Mouse (Mus musculus) WW6 (cell line): ENCODE measurements around the gene Cbl.

Experiments
- DNase-seq: peaks from one replicate; pipeline ENCODE4 v3.0.0-alpha.2; 2013; ENCODE audit warnings: low read depth, low spot score

Gene Cbl

GRCm38 (mm10) chr9:44233802-44234478 is at the start of gene Cbl:
Cbl (minus strand) TSS chr9:44234049.
- DNase-seq: peak; percentile 94

DNA sequence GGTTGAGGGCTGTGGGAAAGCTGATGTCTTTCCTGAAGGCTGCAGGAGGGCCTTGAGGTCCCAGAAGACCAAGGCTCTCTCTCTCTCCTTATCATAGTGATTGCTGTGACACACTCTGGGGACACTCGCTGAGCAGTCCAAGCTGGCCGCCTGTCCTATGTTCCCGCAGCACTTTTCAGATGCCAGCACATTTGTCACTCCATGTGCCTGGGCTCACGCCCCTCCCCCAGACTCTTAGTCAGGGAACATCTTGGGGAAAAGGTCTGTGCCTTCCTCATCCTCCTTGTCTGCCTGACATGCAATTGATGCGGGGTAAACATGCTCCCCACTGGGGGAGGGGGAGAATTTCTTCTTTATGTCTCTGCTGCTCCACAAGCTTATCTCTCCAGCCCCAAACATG is 49.3 kb upstream of the Cbl start:
- no peak for DNase-seq

DNA sequence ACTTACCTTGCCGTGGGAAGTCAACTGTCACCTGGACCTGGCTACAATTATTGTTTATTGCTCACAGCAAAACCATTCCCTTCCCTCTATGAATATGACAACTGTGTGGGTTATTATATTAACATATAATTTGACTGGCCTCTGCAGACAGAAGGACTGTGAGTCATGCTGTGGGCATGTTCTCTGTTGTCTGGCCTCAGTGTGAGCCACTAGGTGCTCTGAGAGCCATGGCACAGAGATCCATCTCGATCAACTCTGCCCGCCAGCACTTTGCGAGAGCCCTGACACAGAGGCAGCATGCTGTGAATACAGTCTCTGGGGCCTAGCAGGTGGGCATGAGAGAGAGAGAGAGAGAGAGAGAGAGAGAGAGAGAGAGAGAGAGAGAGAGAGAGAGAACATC is 36.1 kb upstream of the Cbl start:
- DNase-seq: no peak

DNA sequence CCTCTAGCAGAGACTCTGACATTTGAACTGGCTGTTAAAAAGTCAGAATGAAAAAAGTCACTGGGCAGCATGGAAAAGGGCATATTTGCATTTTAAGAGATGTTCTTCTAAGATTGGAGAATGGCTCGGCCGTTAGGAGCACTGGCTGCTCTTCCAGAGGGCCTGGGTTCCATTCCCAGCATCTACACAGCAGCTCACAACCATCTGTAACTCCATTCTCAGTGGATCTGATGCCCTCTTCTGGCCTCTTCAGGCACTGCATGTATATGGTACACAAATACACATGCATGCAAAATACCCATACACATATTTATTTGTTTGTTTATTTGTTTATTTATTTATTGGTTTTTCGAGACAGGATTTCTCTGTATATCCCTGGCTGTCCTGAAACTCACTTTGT is 35.2 kb upstream of the Cbl start:
- no peak for DNase-seq

GRCm38 (mm10) chr9:44268432-44268831 is 34.6 kb upstream of the Cbl start, which contains the start of gene Nlrx1:
Nlrx1 (minus strand) TSS chr9:44268599.
- DNase-seq: no peak

GRCm38 (mm10) chr9:44268027-44268360 is 34.1 kb upstream of the Cbl start:
- peak; percentile 63 for DNase-seq

DNA sequence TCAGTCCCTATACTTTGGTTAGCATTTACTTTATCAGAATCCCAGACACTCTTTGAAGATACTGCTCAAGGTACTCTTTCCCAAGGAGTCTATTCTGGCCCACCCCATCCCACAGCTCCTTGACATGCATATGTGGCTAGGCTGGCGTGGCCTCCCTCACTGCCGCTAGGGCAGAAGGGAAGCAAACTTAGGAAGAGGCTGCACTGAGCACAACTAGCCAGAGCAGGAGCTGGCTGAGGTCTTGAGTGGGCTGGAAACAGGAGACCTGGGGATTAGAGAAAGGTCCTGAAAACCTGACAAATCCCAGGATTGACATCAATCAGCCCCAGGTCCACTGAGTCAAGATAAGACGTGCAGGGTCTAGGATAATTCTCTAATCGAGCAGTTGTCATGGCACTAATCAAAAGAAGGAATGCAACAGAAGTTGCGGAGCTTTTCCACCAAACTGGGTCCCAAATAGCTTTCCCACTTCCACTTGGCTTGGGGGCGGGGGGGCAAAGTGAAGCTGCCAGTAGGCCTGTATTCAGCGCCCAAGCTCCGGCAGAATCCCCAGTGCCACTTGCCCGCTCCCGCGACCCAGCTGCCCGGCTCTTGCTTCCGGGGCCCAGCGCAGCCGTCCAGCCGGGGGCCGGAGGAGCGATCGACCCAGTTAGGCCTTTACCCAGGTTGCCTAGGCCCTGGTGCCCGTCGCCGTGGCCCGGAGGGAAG is 33.6 kb upstream of the Cbl start:
- DNase-seq: no peak

- no peak for DNase-seq
These were observed 32.8 kb upstream of the Cbl start for GRCm38 (mm10) chr9:44266478-44267226.

DNA sequence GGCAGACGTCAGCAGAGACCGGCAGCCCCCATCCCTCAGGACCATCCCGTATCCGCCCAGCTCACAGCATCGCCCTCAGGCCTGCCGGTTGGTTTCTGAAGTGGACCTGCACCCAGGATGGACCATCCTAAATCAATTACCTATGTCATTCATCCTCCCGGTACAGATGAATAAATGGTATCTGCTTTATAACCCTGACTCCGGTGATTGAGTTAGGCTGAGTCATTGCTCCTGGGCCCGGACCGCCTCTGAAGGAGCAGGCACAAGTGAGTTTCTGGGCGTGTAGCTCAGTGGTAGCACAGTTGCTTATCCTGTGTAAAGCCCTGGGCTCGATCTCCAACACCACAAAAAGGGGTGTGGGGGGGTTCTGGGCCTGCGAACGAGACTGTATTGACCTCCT is 27.5 kb upstream of the Cbl start:
- no peak for DNase-seq

GRCm38 (mm10) chr9:44259014-44259413 is 25.2 kb upstream of the Cbl start:
- no peak for DNase-seq

- no peak for DNase-seq
These were observed 22.4 kb upstream of the Cbl start for GRCm38 (mm10) chr9:44256213-44256612.

DNA sequence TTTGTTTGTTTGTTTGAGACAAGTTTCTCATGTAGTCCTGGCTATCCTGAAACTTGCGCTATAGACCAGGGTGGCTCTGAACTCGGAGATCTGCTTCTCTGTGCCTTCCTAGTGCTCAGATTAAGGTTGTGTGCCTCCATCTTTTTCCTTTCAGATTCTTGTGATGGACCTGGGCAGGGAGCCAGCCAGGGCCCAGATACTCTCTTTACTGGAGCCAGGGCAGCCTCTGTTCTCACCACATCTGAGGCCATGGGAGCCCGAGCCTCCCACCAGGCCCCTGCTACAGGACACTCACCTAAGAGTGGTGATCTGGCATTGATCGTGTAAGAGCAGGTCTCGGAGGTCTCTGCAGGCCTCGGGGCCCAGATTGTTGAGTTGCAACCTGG is 21.3 kb upstream of the Cbl start:
- DNase-seq: no peak

- DNase-seq: no peak
These were observed 20.8 kb upstream of the Cbl start for GRCm38 (mm10) chr9:44254508-44255135.

DNA sequence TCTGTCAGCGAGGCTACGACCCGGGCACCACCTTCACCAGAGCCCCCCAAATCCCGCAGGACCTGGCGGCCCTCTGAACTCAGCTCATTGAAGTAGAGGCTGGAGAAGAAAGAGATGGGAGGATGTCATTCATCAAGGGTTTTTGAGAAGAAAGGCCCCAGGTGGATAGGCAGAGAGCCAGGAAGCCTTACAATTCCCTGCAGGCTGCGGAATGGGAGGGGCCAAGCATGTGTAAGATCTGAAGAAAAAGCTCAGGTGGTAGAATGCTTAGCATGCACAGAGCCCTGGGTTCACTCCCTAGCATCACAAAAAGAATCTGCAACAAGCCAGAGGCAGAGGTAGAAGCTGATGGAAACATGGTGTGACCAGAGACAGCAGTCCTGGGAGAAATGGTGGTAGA is 19.6 kb upstream of the Cbl start:
- DNase-seq: no peak

DNA sequence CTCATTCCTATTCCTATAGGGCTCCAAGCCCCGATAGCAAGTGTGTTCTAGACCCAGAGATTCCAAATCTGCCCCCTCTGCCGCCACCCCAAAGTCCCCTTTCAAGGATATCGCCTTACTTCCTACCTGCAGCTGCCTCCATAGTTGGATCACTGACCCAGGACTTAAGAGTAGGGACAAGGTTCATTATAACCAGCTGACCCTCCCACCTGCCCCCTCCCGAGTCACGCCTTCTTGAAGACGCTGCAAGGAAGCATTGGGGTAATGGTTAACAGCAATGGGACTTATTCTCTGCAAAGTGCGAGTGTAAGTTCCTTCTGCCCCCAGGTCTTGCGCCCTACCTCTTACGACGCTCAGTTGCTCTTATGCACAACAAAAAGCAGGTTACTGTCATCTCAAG is 17.5 kb upstream of the Cbl start, which contains the start of gene Pdzd3:
Gene Pdzd3 (minus strand): TSS at position 158 of the 400 bp plus-strand sequence.
- DNase-seq: no peak

DNA sequence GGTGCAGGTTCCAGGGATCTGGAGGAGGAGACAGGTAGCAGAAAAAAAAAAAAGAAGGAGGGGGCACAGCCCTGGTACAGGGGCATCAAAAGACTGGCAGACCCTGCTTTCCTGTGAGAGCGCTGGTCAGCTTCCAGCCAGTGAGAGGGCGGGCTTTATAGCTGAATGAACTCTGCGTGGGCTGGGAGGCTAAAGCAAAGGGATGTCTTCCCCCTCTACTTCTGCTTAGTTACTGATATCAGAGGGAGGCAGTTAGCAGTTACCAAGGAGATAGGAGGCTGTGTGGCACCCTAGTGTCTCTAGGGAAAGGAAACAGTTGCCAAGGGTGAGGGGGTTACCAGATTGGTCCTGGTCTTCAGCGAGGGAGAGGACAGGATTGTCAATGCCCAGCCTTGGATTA is 16.6 kb upstream of the Cbl start:
- no peak for DNase-seq

DNA sequence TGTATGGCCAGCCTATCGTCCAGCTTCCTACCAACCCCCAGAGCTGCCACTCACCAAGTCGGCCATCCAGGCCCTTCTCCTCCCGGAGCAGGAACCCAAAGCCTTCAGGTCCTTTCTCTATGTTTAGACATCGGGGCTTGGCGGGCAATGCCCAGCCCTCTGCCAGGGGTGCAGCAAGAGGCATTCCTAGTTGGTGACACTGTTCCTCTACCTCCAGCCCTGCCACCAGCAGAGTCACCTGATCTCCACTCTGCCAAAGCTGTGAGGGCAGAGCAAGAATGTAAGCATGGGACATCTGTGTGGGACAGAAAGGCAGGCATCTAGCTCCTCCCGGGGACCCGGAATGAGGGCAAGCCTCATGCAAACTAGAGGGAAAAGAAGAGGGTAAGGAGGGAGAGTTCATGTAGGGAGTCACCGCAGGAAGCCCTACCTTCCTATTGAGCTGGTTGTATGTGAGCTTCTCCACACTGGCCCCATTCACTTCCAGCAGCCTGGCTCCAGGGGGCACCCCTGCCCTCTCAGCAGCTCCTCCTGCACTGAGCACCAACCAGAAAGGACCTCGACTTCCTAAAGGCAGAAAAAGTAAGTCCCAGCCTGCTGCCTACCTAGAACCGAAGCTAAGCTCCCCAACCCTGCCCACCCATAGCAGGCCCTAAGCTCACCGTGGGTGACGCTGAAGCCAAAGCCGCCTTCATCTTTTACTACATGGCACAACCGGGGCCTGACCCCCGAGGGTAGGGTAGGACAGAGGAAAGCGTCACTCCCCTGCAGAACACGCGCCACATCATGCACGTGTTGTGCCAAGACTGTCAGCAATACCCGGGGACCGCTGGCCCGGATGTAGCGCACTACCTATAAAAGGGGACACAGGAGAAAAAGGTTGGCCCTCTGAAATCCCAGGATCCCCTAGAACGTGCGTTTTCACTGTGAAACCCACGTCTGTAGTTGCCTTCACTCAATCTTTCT is 15.6 kb upstream of the Cbl start:
- no peak for DNase-seq

DNA sequence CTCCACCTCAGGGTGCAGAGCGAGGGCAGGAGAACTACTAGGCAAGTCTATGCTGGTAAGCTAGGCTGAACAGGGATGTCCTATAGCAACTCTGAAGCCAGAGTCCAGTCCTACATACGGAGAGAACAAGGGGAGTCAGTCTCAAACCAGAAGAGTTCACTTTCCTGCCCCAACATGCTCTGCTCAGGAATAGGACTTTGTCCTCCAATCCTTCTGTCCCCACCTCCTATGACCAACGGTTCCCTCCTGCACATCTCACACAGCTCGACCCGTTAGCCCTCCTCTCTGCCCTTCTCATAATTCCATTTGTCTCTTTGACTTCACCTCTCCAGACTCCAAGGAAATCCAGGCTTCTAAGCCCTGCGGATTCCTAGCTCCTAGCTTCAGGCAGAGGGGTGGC is 14.1 kb upstream of the Cbl start:
- no peak for DNase-seq

DNA sequence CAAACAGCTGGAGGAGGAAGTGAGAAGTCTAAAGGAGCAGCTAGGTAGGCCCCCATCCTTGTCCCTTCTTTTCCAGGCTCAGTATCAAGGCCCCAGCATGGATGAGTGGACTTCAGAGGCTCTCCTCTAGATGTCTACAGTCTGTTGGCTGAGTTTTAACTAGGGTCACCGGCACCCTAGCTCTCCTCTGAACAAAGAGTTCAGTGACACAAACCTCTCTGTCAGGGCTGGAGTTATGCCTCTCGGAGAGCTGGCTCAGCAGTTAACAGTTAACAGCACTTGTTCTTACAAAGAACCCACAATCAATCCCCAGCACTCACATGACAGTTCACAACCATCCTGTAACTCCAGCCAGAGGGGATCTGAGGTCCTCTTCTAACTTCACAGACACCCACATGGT is 9.8 kb upstream of the Cbl start:
- DNase-seq: no peak

GRCm38 (mm10) chr9:44241418-44241817 is 7.6 kb upstream of the Cbl start:
- DNase-seq: no peak

GRCm38 (mm10) chr9:44240911-44241310 is 7.1 kb upstream of the Cbl start:
- no peak for DNase-seq
